Mouse (Mus musculus) heart, adult 2 months (tissue): ENCODE measurements around the gene Ninj2.

Source experiments
- CTCF ChIP-seq: fragments of 200-600 bp; IDR thresholded peaks from 2 replicates; pipeline ENCODE4 v1.8.1; 2022; ENCODE audit warnings: antibody characterized with exemption, mild to moderate bottlenecking, moderate library complexity
- EP300 ChIP-seq: fragments of 200-500 bp; IDR thresholded peaks from 2 replicates; pipeline ENCODE4 v1.6.1; 2011; ENCODE audit warnings: low read depth, low read length, control low read depth; ENCODE audit not compliant: insufficient read depth
- POLR2A ChIP-seq: fragments of 200-500 bp; IDR thresholded peaks from 2 replicates; pipeline ENCODE4 v1.6.1; 2011; ENCODE audit warnings: mild to moderate bottlenecking, low read depth, low read length, control low read depth; ENCODE audit not compliant: insufficient read depth

- TF ChIP-seq EP300 (no peak), CTCF (no peak), POLR2A (no peak)
Measured at GRCm38 (mm10) chr6:120232885-120233284, 139.7 kb downstream of the Ninj2 start.
